Mouse (Mus musculus) adrenal gland, postnatal 36 days (tissue): ENCODE measurements around the gene Reps1. TPM values are rescaled to one million over a fixed set of nuclear protein-coding genes. Genes with fewer than 3 reads are reported as not detected.
A peak's percentile ranks its signal among the peaks of the same experiment; 100 is the strongest.

Source experiments
- DNase-seq, 2 experiments: peaks; one replicate each; pipeline ENCODE4 v3.0.0; 2021; ENCODE audit warnings: mixed read lengths in 1 of 2
- total RNA-seq, 2 experiments: library from RNA; stranded (reverse); gene quantifications; 2 replicates each; pipeline ENCODE4 v1.2.3; 2021

The Reps1 gene
- total RNA-seq, 2 experiments from 2014 or later = 32.1 to 37.1 TPM

DNA sequence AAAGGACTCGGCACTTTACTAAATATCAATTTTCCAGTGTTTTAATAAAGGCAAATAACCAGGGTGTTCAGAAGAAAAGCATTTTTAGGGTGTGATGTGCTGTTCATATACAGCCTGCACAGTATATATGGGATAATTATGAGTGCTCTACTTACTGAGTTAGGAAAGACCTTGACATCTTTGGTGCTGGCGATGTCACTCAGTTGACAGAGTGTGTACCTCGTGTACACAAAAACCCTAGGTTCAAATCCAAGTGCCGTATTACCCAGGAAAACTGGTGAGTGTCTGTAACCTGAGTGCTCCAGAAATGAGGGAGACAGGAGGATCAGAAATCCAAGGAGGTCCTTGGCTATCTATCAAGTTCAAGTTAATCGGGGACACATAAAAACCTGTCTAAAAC lies 84.0 kb downstream of the Reps1 start:
- no peak for DNase-seq

DNA sequence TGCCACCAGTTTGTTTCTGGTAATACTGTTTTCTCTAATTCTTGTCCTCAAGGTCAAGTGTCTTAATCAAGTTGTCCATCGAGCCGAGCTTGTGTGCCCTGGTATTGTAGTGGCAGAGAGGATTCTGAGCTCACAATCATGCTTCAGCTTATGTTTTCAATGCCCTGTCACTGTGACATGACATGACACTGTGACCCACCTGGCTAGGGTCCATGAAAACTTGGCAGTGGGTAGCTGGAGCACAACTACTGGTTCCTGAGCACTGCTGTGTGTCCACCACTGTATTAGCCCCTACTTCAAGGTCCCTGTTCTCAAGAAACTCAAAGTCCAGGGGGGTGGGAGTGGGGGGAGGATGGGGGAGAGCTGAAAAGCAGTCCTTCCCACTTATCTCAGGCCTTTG lies 85.7 kb downstream of the Reps1 start:
- DNase-seq = peak; percentile 7 to 26

DNA sequence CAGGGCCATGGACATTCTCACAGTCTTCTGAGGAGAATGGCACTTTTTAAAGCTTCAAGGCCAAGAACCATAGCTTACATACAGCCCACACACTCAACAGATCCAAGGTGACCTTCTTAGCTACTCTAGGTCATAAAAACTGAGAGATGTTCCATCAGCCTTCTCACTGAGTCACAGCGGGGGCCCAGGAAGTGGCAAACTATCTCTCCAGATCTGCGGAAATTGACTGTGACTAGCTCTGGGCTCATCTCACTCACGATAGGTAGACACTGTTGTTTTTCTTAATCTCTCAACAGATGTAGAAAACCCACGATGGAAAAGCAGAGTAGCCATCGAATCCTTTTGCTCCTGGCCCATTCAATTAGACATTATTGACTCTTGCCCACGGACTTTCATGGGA lies 86.6 kb downstream of the Reps1 start:
- no peak for DNase-seq

DNA sequence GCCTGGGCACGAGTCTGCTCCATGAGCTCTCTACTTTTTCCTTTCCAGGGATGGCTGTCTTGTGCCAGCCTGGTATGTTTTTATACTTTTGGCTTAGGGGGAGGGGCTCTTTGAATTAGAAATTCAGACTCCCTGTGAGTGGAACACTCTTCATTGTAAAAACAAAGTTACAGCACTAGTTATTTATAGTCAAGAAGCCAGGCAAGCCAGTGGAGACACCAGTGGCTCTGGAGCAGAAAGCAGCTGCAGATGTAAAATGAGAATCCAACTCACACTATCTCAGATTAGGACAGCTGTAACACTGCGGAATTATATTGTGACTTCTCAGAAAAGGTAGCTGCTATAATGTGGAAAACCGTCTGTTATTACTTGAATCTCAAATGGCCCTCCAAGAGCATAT lies 91.6 kb downstream of the Reps1 start:
- DNase-seq = no peak

DNA sequence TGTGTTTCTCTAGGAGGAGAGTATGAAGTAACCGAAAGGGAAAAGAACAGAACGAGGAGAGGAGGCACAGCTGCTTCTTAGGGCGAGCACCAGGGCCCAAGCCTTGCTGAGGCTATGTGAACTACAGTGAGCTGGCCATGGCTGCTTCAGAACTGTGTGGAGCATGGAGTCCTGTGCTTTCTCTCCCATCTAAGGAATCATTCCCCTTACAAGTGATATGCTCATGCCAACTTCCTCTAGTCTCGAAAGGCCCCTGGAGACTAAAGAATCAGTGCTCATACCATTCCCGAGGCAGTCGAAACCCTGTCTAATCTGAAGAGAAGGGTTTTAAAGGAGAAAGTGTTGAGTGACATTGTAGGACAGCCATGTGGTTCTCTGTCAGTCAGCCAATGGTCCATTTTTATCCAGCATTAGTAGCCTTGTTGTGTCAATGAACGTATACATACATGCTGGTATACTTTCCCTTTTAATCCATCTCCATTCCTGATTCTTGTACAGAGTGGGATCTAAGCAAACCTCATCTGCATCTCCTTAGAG lies 106.8 kb downstream of the Reps1 start:
- no peak for DNase-seq

Other genes starting within 250 kb of the Reps1 start
- gene Heca, start 107.8 kb upstream of the Reps1 start, total RNA-seq = 10 to 100 TPM; 25.8 to 40.6 TPM
- 10 to 100 TPM; 16.5 to 32.1 TPM for gene Abracl, start 32.6 kb upstream of the Reps1 start, total RNA-seq
- not detected for gene Ect2l, start 155.0 kb downstream of the Reps1 start, total RNA-seq
- 10 to 100 TPM in 1 of 2 experiments, 1 to 10 TPM in 1; 9.6 to 11.3 TPM for gene Ccdc28a, start 179.1 kb downstream of the Reps1 start, total RNA-seq